Mouse (Mus musculus): Measurements from ENCODE around the gene Nt5dc2. TPM values are rescaled to one million over a fixed set of nuclear protein-coding genes. Genes with fewer than 3 reads are reported as not detected.

The Nt5dc2 gene
- polyA plus RNA-seq, 1 experiment from 2014 or later = 228 TPM

- 87% methylated on average over 27 of the region's 27 CpGs for WGBS
- Histone ChIP-seq H3K4me2 (no peak overlapping the region), H3K27ac (replicated peaks) (no peak overlapping the region), H3K9ac (replicated peaks) (no peak overlapping the region), H3K4me1 (no peaks in the 10 kb centered on the region), H3K36me3 (no peaks in the 10 kb centered on the region), H3K9me3 (replicated peaks) (no peaks in the 10 kb centered on the region), H3K4me3 (replicated peaks) (no peak overlapping the region), H3K27me3 (replicated peaks) (no peaks in the 10 kb centered on the region)
- ATAC-seq (ENCODE audit: low FRiP score) = no peak
Measured at GRCm38 (mm10) chr14:31160196-31161150, 29.6 kb downstream of the Nt5dc2 start.

GRCm38 (mm10) chr14:31161191-31161590 lies 30.3 kb downstream of the Nt5dc2 start:
- H3K9me3 ChIP-seq (replicated peaks) = no peaks in the 10 kb centered on the region
- no peaks in the 10 kb centered on the region for H3K4me1 ChIP-seq
- H3K27me3 ChIP-seq (replicated peaks) = no peaks in the 10 kb centered on the region
- H3K27ac ChIP-seq (replicated peaks) = no peak overlapping the region
- H3K36me3 ChIP-seq = no peaks in the 10 kb centered on the region
- H3K9ac ChIP-seq (replicated peaks) = no peak overlapping the region
- ATAC-seq (ENCODE audit: low FRiP score) = no peak
- 94% methylated on average over 7 of the region's 7 CpGs for WGBS
- H3K4me3 ChIP-seq (replicated peaks) = no peak overlapping the region
- H3K4me2 ChIP-seq = no peak overlapping the region

- H3K36me3 ChIP-seq = no peaks in the 10 kb centered on the region
- WGBS = 69% methylated on average over 10 of the region's 10 CpGs
- no peak overlapping the region for H3K4me2 ChIP-seq
- H3K27ac ChIP-seq (replicated peaks) = no peak overlapping the region
- H3K27me3 ChIP-seq (replicated peaks) = no peaks in the 10 kb centered on the region
- ATAC-seq (ENCODE audit: low FRiP score) = no peak
- H3K4me3 ChIP-seq (replicated peaks) = no peak overlapping the region
- H3K4me1 ChIP-seq = no peaks in the 10 kb centered on the region
- no peak overlapping the region for H3K9ac ChIP-seq (replicated peaks)
- no peaks in the 10 kb centered on the region for H3K9me3 ChIP-seq (replicated peaks)
Measured at GRCm38 (mm10) chr14:31161638-31162037, 30.8 kb downstream of the Nt5dc2 start.

GRCm38 (mm10) chr14:31164067-31164466 lies 33.2 kb downstream of the Nt5dc2 start:
- no peaks in the 10 kb centered on the region for H3K36me3 ChIP-seq
- H3K27me3 ChIP-seq (replicated peaks) = no peaks in the 10 kb centered on the region
- 0 out of 2 replicates have a peak, but pooled peaks cover 5% of the 10 kb centered on the region for H3K4me1 ChIP-seq
- no peak overlapping the region for H3K9ac ChIP-seq (replicated peaks)
- ATAC-seq (ENCODE audit: low FRiP score) = no peak
- no peak overlapping the region for H3K4me2 ChIP-seq
- 79% methylated on average over 8 of the region's 8 CpGs for WGBS
- H3K27ac ChIP-seq (replicated peaks) = no peak overlapping the region
- no peaks in the 10 kb centered on the region for H3K9me3 ChIP-seq (replicated peaks)
- H3K4me3 ChIP-seq (replicated peaks) = no peak overlapping the region

GRCm38 (mm10) chr14:31165010-31165409 lies 34.2 kb downstream of the Nt5dc2 start:
- Histone ChIP-seq H3K9ac (replicated peaks) (no peak overlapping the region), H3K9me3 (replicated peaks) (no peaks in the 10 kb centered on the region), H3K4me1 (0 out of 2 replicates have a peak, but pooled peaks cover 5% of the 10 kb centered on the region), H3K27ac (replicated peaks) (no peak overlapping the region), H3K4me3 (replicated peaks) (no peak overlapping the region), H3K36me3 (no peaks in the 10 kb centered on the region), H3K27me3 (replicated peaks) (no peaks in the 10 kb centered on the region), H3K4me2 (no peak overlapping the region)
- ATAC-seq (ENCODE audit: low FRiP score) = no peak
- WGBS = 66% methylated on average over 2 of the region's 2 CpGs

GRCm38 (mm10) chr14:31165458-31165857 lies 34.6 kb downstream of the Nt5dc2 start:
- 50% methylated on average over 7 of the region's 7 CpGs for WGBS
- Histone ChIP-seq H3K4me1 (0 out of 2 replicates have a peak, but pooled peaks cover 5% of the 10 kb centered on the region), H3K4me3 (replicated peaks) (no peak overlapping the region), H3K27ac (replicated peaks) (no peak overlapping the region), H3K27me3 (replicated peaks) (no peaks in the 10 kb centered on the region), H3K9ac (replicated peaks) (no peak overlapping the region), H3K36me3 (peaks cover 2% of the 10 kb centered on the region), H3K4me2 (no peak overlapping the region), H3K9me3 (replicated peaks) (no peaks in the 10 kb centered on the region)
- no peak for ATAC-seq (ENCODE audit: low FRiP score)

- Histone ChIP-seq H3K9me3 (replicated peaks) (no peaks in the 10 kb centered on the region), H3K4me1 (0 out of 2 replicates have a peak, but pooled peaks cover 5% of the 10 kb centered on the region), H3K27ac (replicated peaks) (no peak overlapping the region), H3K4me3 (replicated peaks) (no peak overlapping the region), H3K36me3 (peaks cover 9% of the 10 kb centered on the region), H3K27me3 (replicated peaks) (no peaks in the 10 kb centered on the region), H3K9ac (replicated peaks) (no peak overlapping the region), H3K4me2 (peak overlapping the region; percentile 13; the same call in 1 of the 2 replicates)
- ATAC-seq (ENCODE audit: low FRiP score) = no peak
- WGBS = 63% methylated on average over 10 of the region's 10 CpGs
Measured at GRCm38 (mm10) chr14:31165991-31166630, 35.3 kb downstream of the Nt5dc2 start.

GRCm38 (mm10) chr14:31166827-31167226 lies 36.0 kb downstream of the Nt5dc2 start:
- no peak overlapping the region for H3K27ac ChIP-seq (replicated peaks)
- H3K4me3 ChIP-seq (replicated peaks) = no peak overlapping the region
- H3K9me3 ChIP-seq (replicated peaks) = no peaks in the 10 kb centered on the region
- H3K36me3 ChIP-seq = peaks cover 16% of the 10 kb centered on the region
- H3K9ac ChIP-seq (replicated peaks) = no peak overlapping the region
- 0 out of 2 replicates have a peak, but pooled peaks cover 5% of the 10 kb centered on the region for H3K4me1 ChIP-seq
- no peak for ATAC-seq (ENCODE audit: low FRiP score)
- no peaks in the 10 kb centered on the region for H3K27me3 ChIP-seq (replicated peaks)
- 53% methylated on average over 9 of the region's 9 CpGs for WGBS
- peak overlapping the region; percentile 13 for H3K4me2 ChIP-seq

- WGBS = 58% methylated on average over 10 of the region's 10 CpGs
- Histone ChIP-seq H3K27me3 (replicated peaks) (no peaks in the 10 kb centered on the region), H3K4me1 (0 out of 2 replicates have a peak, but pooled peaks cover 5% of the 10 kb centered on the region), H3K9ac (replicated peaks) (no peak within 1 kb of the TSS), H3K4me3 (replicated peaks) (peak within 1 kb of the TSS; percentile 9; the same call in 1 of the 2 replicates), H3K27ac (replicated peaks) (0 out of 2 replicates have a peak within 1 kb of the TSS, but pooled peaks have one; percentile 28), H3K9me3 (replicated peaks) (no peaks in the 10 kb centered on the region), H3K36me3 (peaks cover 32% of the 10 kb centered on the region), H3K4me2 (peak within 1 kb of the TSS; percentile 13; the same call in 1 of the 2 replicates)
- ATAC-seq (ENCODE audit: low FRiP score) = no peak
Measured at GRCm38 (mm10) chr14:31168425-31168824, 37.6 kb downstream of the Nt5dc2 start, which contains the start of gene Stab1. TSS of gene Stab1 (minus strand) at chr14:31168641.

GRCm38 (mm10) chr14:31169508-31169907 lies 38.7 kb downstream of the Nt5dc2 start:
- 84% methylated on average over 6 of the region's 6 CpGs for WGBS
- Histone ChIP-seq H3K4me2 (no peak overlapping the region), H3K36me3 (peaks cover 43% of the 10 kb centered on the region), H3K9me3 (replicated peaks) (no peaks in the 10 kb centered on the region), H3K9ac (replicated peaks) (no peak overlapping the region), H3K4me3 (replicated peaks) (no peak overlapping the region), H3K27ac (replicated peaks) (no peak overlapping the region), H3K27me3 (replicated peaks) (no peaks in the 10 kb centered on the region), H3K4me1 (0 out of 2 replicates have a peak, but pooled peaks cover 5% of the 10 kb centered on the region)
- ATAC-seq (ENCODE audit: low FRiP score) = no peak

GRCm38 (mm10) chr14:31170963-31171362 lies 40.1 kb downstream of the Nt5dc2 start:
- H3K27me3 ChIP-seq (replicated peaks) = no peaks in the 10 kb centered on the region
- WGBS = 78% methylated on average over 13 of the region's 13 CpGs
- 0 out of 2 replicates have a peak overlapping the region, but pooled peaks have one; percentile 18 for H3K27ac ChIP-seq (replicated peaks)
- H3K4me2 ChIP-seq = no peak overlapping the region
- ATAC-seq (ENCODE audit: low FRiP score) = no peak
- no peak overlapping the region for H3K4me3 ChIP-seq (replicated peaks)
- peaks cover 58% of the 10 kb centered on the region for H3K36me3 ChIP-seq
- H3K9ac ChIP-seq (replicated peaks) = no peak overlapping the region
- 0 out of 2 replicates have a peak, but pooled peaks cover 5% of the 10 kb centered on the region for H3K4me1 ChIP-seq
- H3K9me3 ChIP-seq (replicated peaks) = no peaks in the 10 kb centered on the region
